Mouse (Mus musculus) heart, adult 2 months (tissue): ENCODE results near the gene Tcerg1l. TPM values are rescaled to one million over a fixed set of nuclear protein-coding genes. Genes with fewer than 3 reads are reported as not detected.

Source experiments
- DNase-seq, 2 experiments: peaks; one replicate each; pipeline ENCODE4 v3.0.0; 2021
- H3K27ac ChIP-seq: fragments of 200-600 bp; 2 replicates; pipeline ENCODE4 v1.8.1; 2022
- H3K27me3 ChIP-seq: fragments of 200-500 bp; 2 replicates; pipeline ENCODE4 v1.6.1; 2012; ENCODE audit warnings: mild to moderate bottlenecking, low read length, inconsistent platforms, mixed read lengths; ENCODE audit not compliant: control insufficient read depth, insufficient read depth
- H3K36me3 ChIP-seq: fragments of 200-500 bp; 2 replicates; pipeline ENCODE4 v1.6.1; 2012; ENCODE audit warnings: low read length, inconsistent platforms; ENCODE audit not compliant: control insufficient read depth, insufficient read depth
- H3K4me1 ChIP-seq: fragments of 200-500 bp; 2 replicates; pipeline ENCODE4 v1.6.1; 2011; ENCODE audit warnings: low read length; ENCODE audit not compliant: control insufficient read depth, insufficient read depth
- H3K4me3 ChIP-seq: fragments of 200-600 bp; 2 replicates; pipeline ENCODE4 v1.8.1; 2022
- H3K79me2 ChIP-seq: fragments of 200-500 bp; replicated peaks from 2 replicates; pipeline ENCODE4 v1.6.1; 2012; ENCODE audit warnings: mild to moderate bottlenecking, inconsistent platforms, low read length, moderate library complexity, mixed read lengths; ENCODE audit not compliant: control insufficient read depth, insufficient read depth
- H3K9ac ChIP-seq: fragments of 200-500 bp; 2 replicates; pipeline ENCODE4 v1.6.1; 2012; ENCODE audit warnings: low read depth, mild to moderate bottlenecking, control low read depth, inconsistent platforms, low read length, mixed read lengths
- CTCF ChIP-seq: fragments of 200-600 bp; IDR thresholded peaks from 2 replicates; pipeline ENCODE4 v1.8.1; 2022; ENCODE audit warnings: antibody characterized with exemption, mild to moderate bottlenecking, moderate library complexity
- EP300 ChIP-seq: fragments of 200-500 bp; IDR thresholded peaks from 2 replicates; pipeline ENCODE4 v1.6.1; 2011; ENCODE audit warnings: low read depth, low read length, control low read depth; ENCODE audit not compliant: insufficient read depth
- POLR2A ChIP-seq: fragments of 200-500 bp; IDR thresholded peaks from 2 replicates; pipeline ENCODE4 v1.6.1; 2011; ENCODE audit warnings: mild to moderate bottlenecking, low read depth, low read length, control low read depth; ENCODE audit not compliant: insufficient read depth
- WGBS: fragments of 180-500 bp; shearing (Covaris S2); methylation state at CpG from one replicate; pipeline ENCODE4 v1.1.7; 2018; 5-methylcytosine and 5-hydroxymethylcytosine counted together
- intact Hi-C: fragments of 180-260 bp; cut with DNase I; formaldehyde crosslinking; loops from one replicate; pipeline ENCODE4 v1.15.1; 2025
- polyA plus RNA-seq: library from polyadenylated mRNA; depleted of rRNA; stranded (reverse); fragments of >200 nt; gene quantifications from 2 replicates; pipeline ENCODE4 v1.2.3, GENCODE M21; 2012
- total RNA-seq, 2 experiments: library from RNA; stranded (reverse); gene quantifications; 2 replicates each; pipeline ENCODE4 v1.2.3; 2021

Tcerg1l gene
- total and polyA plus RNA-seq, 3 experiments, result not detected

DNA sequence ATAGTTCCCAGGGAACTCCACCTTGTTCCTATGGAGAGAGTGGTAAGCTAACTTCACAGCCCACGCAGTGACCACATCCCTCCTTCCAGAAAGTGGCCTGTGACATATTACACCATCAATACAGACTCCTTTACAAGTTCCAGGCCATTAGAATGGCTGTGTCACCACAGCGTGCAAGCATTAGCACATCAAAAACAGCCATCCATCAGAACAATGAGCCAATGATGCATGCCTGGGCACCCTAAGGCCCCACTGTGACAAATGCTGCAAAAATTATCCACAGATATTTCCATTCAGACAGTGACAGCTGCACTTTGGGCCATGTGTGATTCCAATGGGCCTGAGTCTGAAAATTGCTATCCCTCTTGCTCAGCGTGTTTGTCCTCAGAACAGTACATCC is 70.8 kb downstream of the Tcerg1l start:
- Histone ChIP-seq H3K27ac (no peak overlapping the region), H3K36me3 (no peaks in the 10 kb centered on the region), H3K27me3 (no peaks in the 10 kb centered on the region), H3K4me1 (no peaks in the 10 kb centered on the region), H3K9ac (no peak overlapping the region), H3K4me3 (no peak overlapping the region), H3K79me2 (no peaks in the 10 kb centered on the region)
- no peak for DNase-seq
- TF ChIP-seq CTCF (no peak), EP300 (no peak), POLR2A (no peak)
- intact Hi-C loops, result no loop called here
- WGBS, result 64% methylated on average over 3 of the region's 3 CpGs

GRCm38 (mm10) chr7:138313733-138314132 is 83.8 kb downstream of the Tcerg1l start:
- intact Hi-C loops, result no loop called here
- TF ChIP-seq POLR2A, result no peak
- TF ChIP-seq EP300, result no peak
- no peak for TF ChIP-seq CTCF
- no peak overlapping the region for H3K9ac ChIP-seq
- 85% methylated on average over 1 of the region's 1 CpGs for WGBS
- no peaks in the 10 kb centered on the region for H3K4me1 ChIP-seq
- H3K79me2 ChIP-seq, result no peaks in the 10 kb centered on the region
- H3K27me3 ChIP-seq, result no peaks in the 10 kb centered on the region
- DNase-seq, result no peak
- no peaks in the 10 kb centered on the region for H3K36me3 ChIP-seq
- H3K27ac ChIP-seq, result no peak overlapping the region
- H3K4me3 ChIP-seq, result no peak overlapping the region

GRCm38 (mm10) chr7:138306126-138306525 is 91.4 kb downstream of the Tcerg1l start:
- Histone ChIP-seq H3K27ac (no peak overlapping the region), H3K36me3 (no peaks in the 10 kb centered on the region), H3K27me3 (0 out of 2 replicates have a peak, but pooled peaks cover 3% of the 10 kb centered on the region), H3K4me1 (no peaks in the 10 kb centered on the region), H3K4me3 (no peak overlapping the region), H3K79me2 (no peaks in the 10 kb centered on the region), H3K9ac (no peak overlapping the region)
- intact Hi-C loops, result no loop called here
- WGBS, result 82% methylated on average over 3 of the region's 3 CpGs
- DNase-seq, result no peak
- no peak for TF ChIP-seq EP300
- no peak for TF ChIP-seq POLR2A
- TF ChIP-seq CTCF, result no peak

GRCm38 (mm10) chr7:138284790-138285189 is 112.7 kb downstream of the Tcerg1l start:
- Histone ChIP-seq H3K27ac (no peak overlapping the region), H3K4me3 (no peak overlapping the region), H3K9ac (no peak overlapping the region), H3K4me1 (no peaks in the 10 kb centered on the region), H3K36me3 (no peaks in the 10 kb centered on the region), H3K79me2 (no peaks in the 10 kb centered on the region), H3K27me3 (no peaks in the 10 kb centered on the region; the same call in 1 of the 2 replicates)
- no peak for DNase-seq
- no peak for TF ChIP-seq EP300
- TF ChIP-seq CTCF, result no peak
- TF ChIP-seq POLR2A, result no peak
- WGBS, result 79% methylated on average over 5 of the region's 5 CpGs
- intact Hi-C loops, result no loop called here

DNA sequence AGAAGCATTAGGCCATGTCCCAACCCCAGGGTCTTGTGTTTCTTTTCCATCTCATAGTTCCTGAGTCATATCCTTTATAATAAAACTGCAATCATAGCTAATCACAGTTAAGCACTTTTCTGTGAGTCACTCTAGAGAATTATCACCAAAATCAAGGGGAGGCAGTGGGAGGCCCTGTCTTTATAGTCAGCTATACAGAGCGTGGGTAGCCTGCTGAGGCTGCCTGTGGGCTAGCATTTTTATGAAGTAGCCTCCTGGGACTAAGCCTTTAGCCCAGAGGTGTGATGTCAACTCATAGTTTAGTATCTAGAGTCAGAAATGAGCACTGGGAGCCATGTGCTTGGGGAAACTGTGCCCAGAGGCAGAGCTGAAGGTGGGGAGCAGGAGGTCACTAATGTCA is 122.3 kb downstream of the Tcerg1l start:
- TF ChIP-seq POLR2A, result no peak
- TF ChIP-seq CTCF, result no peak
- no peak for TF ChIP-seq EP300
- no peak overlapping the region for H3K9ac ChIP-seq
- H3K27me3 ChIP-seq, result no peaks in the 10 kb centered on the region
- H3K79me2 ChIP-seq, result no peaks in the 10 kb centered on the region
- DNase-seq, result no peak
- no peak overlapping the region for H3K4me3 ChIP-seq
- H3K36me3 ChIP-seq, result no peaks in the 10 kb centered on the region
- intact Hi-C loops, result no loop called here
- H3K4me1 ChIP-seq, result no peaks in the 10 kb centered on the region
- no peak overlapping the region for H3K27ac ChIP-seq
- WGBS, result 63% methylated on average over 1 of the region's 1 CpGs

DNA sequence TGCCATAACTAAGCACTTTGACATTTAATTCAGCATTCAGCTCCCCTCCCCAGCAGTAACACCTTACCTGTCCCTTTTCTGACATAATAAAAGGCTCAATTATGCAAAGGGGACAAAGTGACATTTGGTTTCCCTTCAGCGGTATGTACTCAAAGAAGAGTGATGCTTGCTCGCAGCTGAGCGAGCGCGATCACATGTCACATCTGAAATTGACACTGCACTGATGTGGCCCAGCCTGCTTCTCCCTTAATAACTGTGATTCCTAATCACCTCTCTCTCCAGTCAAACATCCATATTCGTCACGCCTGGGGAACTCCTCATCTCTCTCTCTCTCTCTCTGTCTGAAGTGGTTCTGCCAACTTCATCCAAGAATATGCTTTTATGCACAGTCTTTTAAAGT is 126.2 kb downstream of the Tcerg1l start:
- H3K4me3 ChIP-seq, result no peak overlapping the region
- no peaks in the 10 kb centered on the region for H3K36me3 ChIP-seq
- no peaks in the 10 kb centered on the region for H3K4me1 ChIP-seq
- WGBS, result 81% methylated on average over 7 of the region's 7 CpGs
- DNase-seq, result no peak
- no peaks in the 10 kb centered on the region for H3K27me3 ChIP-seq
- no peak overlapping the region for H3K9ac ChIP-seq
- intact Hi-C loops, result no loop called here
- no peaks in the 10 kb centered on the region for H3K79me2 ChIP-seq
- TF ChIP-seq EP300, result no peak
- TF ChIP-seq CTCF, result no peak
- no peak for TF ChIP-seq POLR2A
- no peak overlapping the region for H3K27ac ChIP-seq

DNA sequence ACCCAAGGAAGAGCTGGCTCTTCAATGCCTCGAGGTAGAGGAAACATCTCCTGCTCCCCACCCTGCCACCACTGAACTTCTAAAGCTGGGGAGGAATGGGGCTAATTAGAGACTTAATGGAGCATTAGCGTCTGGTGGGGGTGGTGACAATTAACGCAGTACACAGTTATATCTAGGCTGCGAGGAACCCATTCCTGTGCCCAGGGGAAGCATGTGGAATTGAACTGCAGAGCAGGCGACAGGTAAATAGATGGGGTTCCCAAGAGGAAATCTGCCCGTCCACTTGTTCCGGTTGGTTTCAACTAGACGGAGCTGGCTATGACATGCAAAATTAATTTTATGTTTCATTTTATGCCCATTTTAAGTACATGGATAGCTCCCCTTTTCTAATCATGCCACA is 128.1 kb downstream of the Tcerg1l start:
- Histone ChIP-seq H3K36me3 (no peaks in the 10 kb centered on the region), H3K4me1 (no peaks in the 10 kb centered on the region), H3K27ac (no peak overlapping the region), H3K9ac (no peak overlapping the region), H3K4me3 (no peak overlapping the region), H3K79me2 (no peaks in the 10 kb centered on the region), H3K27me3 (no peaks in the 10 kb centered on the region)
- WGBS, result 78% methylated on average over 8 of the region's 8 CpGs
- TF ChIP-seq POLR2A (no peak), CTCF (no peak), EP300 (no peak)
- DNase-seq, result no peak
- intact Hi-C loops, result no loop called here
